Mouse (Mus musculus) cerebellum, postnatal 36 days (tissue): ENCODE results near the gene Ahrr.

Experiments used
- DNase-seq, 2 experiments: peaks; one replicate each; pipeline ENCODE4 v3.0.0; 2021 to 2022; ENCODE audit warnings: mixed read lengths in 2 of 2

Ahrr gene

DNA sequence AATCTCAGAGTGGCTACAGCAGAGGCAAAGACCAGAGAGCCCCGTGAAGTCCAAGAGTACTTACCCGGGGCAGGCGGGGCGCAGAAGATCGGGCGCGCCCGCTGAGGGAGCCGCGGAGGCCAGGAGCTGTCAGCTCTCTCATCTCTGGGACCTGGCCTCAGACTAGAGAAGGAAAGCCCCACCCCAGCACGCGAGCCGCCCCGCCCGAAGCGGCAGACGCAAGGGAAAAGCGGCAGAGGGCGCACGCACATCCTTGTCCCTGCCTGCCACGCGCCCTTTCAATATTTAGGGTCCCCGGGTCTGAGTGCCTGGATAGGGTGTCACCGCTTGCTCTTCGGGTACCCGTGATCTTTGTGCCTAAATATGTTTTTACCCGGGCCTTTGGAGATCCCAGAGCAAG lies at the start of gene Ahrr:
Ahrr (minus strand) TSS at position 165 of the 400 bp plus-strand sequence.
- DNase-seq = no peak

GRCm38 (mm10) chr13:74341036-74341435 lies 48.9 kb upstream of the Ahrr start:
- DNase-seq = peak in 1 of 2 experiments; percentile 16

- DNase-seq = no peak
These were observed 37.2 kb upstream of the Ahrr start for GRCm38 (mm10) chr13:74329321-74329720.

- DNase-seq = peak; percentile 85 to 87
These were observed 25.2 kb upstream of the Ahrr start, which contains the start of gene Pdcd6 for GRCm38 (mm10) chr13:74317170-74317849. TSS of gene Pdcd6 (minus strand) at chr13:74317580.

GRCm38 (mm10) chr13:74316789-74317169 lies 24.6 kb upstream of the Ahrr start:
- no peak for DNase-seq

GRCm38 (mm10) chr13:74316386-74316785 lies 24.3 kb upstream of the Ahrr start:
- DNase-seq = no peak

DNA sequence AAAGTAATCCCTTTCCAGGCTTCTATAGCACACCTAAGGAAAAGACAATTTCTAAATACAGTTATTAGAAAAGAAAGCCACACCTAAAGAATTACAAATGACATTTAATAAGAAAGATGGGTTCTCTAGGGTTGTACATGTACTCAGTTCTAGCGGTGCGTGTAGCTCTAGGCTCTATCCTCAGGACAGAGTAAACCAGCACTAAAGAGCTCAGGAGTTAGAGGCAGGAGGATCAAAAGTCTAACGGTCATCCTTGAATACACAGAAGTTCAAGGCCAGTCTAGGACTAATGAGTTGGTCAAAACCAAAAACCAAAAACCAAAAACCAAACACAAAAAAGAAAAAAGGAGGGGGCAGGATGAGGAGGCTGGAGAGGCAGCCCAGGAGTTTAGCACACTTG lies 22.5 kb upstream of the Ahrr start:
- no peak for DNase-seq

GRCm38 (mm10) chr13:74305780-74306179 lies 13.6 kb upstream of the Ahrr start:
- DNase-seq = no peak

DNA sequence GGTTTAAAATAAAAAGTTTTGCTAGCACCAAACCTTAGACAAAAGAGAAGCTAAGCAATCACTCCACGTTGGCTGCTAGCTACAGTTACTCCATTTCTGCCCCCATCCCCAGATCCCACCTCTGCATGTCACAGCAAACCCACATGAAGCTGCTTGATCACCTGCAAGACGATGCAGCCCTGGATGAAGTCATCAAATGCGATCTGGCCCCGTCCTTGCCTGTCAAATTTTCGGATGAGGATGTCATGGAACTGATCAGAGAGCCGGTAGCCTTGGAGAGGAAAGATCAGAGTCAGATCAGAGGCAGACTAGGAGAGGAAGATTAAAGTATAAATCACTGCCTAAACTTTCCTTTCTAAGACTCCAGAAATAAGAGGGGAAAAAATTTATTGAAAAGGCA lies 13.2 kb upstream of the Ahrr start:
- no peak for DNase-seq

DNA sequence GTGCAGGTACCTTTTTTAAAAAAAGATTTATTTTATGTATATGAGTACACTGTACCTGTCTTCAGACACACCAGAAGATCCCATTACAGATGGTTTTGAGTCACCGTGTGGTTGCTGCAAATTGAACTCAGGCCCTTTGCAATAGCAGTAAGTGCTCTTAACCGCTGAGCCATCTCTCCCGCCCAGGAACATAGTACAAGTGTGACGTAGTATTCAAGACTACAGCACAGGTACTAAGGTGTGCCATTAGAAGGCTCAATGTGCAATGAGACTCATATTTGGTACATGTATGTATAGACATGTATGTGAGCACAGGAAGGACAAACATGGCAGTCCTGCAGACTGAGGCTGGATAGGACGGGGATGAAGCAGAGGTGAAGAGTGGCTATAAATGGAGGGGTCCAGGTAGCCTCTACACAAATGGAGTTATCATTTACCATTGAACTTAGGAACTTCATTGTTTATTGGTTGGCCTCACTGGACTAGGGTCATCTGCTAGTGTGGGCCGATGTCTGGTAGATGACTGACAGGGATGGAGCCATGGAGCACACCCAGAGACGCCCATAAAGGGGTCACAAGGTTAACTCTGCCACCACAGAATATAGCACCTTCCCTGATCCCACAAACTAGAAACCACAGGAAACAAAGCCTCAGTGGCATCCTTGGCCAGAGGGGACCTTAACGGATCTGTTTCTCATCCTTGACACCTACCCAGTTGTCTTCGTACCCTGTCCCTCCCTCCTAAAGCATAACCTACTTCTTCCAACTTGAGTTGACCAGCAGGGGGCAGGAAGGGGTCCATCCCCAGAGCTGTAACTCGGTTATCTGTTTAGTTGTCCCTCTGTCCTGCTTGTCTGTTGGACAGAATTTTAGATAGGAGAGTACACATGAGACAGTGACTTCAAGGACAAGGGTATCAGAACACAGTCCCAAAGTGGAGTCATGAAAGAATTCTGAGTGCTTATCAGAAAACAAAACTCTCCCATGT lies 10.2 kb upstream of the Ahrr start:
- DNase-seq = no peak

DNA sequence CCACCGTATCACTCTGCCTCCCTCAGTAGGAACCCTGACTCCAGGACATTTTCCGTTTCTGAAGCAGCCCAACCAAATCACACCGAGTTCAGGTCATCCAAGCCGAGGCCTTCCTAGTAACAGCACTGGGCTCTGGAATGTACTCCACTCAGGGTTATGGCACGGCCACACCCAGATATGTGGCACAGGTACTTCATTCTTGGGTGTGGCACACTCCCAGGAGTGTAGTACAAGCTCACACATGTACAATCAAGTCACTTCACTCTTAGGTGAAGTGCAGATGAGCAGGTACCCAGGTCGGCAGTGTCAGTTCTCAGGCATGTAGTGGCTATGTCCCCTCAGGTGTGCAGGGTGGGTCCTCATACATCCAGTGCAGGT lies 9.5 kb upstream of the Ahrr start:
- DNase-seq = no peak

DNA sequence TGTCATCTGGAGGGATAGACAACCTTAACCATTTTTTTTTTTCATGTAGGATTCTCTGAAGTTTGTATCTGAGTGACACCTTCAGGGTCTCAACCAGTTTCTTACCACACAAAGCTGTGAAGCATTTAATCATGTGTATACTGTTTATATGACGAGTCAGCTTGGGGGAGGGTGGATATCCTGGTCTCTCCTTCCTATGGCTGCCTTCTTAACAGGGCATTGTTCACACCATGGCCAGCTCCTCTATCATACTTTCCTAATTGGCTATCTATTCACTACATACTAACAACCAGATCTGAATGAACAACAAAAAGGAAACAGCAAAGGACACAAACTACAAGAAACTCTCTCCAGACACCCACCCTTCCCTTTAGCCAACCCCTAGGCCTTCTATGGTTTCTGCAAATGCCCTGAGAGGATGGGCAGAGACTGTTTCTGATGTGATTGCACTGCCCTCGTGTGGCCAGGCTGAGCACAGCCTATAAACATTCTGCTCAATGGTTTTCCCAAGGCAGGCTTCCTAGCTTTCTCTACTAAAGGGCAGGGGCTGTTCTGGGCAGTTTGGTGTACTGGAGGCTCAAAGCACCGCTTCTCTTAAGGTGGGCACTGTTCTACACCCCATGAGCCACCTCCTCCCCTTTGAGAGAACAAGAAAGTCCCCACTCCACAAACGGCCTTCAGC lies 8.9 kb upstream of the Ahrr start:
- DNase-seq = peak; percentile 65 to 68

DNA sequence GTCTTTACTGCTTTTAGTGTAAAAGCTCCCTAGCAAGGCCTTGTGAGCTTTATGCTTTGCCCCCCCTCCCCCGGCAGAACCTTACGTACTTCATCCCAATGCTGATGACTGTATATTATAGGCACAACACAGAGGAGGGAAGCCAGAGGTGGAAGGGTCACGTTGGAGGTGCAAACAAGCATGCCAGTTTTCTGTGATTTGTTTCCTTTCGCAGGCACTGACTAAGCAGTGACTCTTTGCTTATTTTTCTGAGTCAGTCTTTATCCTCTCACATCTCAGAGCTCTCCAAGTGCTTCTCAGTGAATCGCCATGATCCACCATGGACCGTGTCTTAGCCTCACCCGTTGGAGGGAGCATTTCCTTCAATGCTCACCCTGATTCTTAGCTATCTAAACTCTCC lies 4.2 kb upstream of the Ahrr start:
- DNase-seq = no peak

- no peak for DNase-seq
These were observed 2.5 kb downstream of the Ahrr start for GRCm38 (mm10) chr13:74289646-74290045.

GRCm38 (mm10) chr13:74282299-74282698 lies 9.8 kb downstream of the Ahrr start:
- DNase-seq = no peak

- DNase-seq = no peak
These were observed 16.4 kb downstream of the Ahrr start for GRCm38 (mm10) chr13:74275726-74276125.

- peak; percentile 8 to 21 for DNase-seq
These were observed 31.7 kb downstream of the Ahrr start for GRCm38 (mm10) chr13:74260231-74260992.

DNA sequence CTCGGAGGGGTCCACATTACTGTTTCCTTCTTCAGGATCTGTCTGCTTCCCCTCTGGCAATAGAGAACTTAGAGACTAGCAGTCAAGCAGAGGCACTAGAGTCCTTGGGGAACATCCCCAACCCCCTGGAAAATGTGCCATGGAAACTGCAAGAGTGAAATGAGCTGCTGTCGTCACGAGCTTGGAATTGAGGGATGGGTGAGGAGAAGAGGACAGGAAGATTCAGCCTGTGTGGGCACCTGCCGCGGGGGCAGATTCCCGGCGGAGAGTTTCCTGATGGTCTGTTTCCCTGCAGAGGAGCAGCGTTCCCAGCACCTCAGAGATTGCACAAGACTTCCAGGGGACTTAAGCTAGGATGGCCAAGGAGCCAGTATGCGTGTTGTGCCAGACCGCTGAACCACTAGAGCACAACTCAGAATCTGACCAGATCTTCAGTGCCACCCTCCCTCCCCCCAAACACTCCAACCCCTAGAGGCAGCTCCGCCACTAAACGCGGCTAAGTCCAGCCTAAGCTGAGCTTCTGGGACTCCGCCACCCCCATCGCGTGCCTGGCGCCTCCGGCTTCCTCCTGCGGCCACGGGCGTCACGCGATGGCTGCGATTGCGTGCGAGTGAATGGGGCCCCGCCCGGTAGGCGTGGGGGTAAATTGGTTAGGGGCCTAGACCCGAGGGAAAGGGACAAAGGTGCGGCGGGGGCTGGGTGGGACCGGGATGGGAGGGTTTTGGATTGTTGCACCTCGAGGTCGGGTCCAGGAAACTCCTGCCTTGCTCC lies 32.5 kb downstream of the Ahrr start:
- DNase-seq = peak; percentile 11 to 33

- no peak for DNase-seq
These were observed 45.6 kb downstream of the Ahrr start for GRCm38 (mm10) chr13:74246494-74246893.

DNA sequence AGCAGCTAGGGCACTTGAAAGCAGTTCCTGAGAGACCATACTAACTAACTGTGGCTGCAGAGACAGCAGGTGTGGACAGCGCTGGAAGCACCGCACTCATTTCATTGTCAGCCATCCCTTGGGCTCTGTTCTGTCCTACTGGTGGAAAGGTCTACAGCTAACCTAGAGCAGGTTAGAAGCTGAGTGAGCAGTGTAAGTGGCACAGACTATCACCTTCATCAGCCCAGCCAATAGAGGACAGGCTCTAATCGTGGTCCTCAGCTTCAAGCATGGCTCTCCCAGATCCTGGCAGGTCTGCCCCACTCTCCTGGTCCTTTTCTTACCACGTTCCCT lies 46.3 kb downstream of the Ahrr start:
- no peak for DNase-seq

GRCm38 (mm10) chr13:74245214-74245898 lies 46.8 kb downstream of the Ahrr start:
- peak; percentile 6 for DNase-seq
